Mouse (Mus musculus) neural tube, embryonic 14.5 days (tissue): ENCODE measurements at regions not wholly inside any gene's neighbourhood (a gene's known extent, or its start where the extent isn't known, plus 50 kb on each side); places are given as distances from the start of the nearest gene placed in this dataset.

Source experiments
- ATAC-seq: fragments of 200-750 bp; cut with Nextera tagmentation; 2 replicates; pipeline ENCODE4 v1.8.0; 2017; ENCODE audit warnings: low read depth, mild to moderate bottlenecking, moderate TSS enrichment, moderate library complexity
- H3K27ac ChIP-seq: fragments of 300-500 bp; sonication (generic); 2 replicates; pipeline ENCODE4 v1.5.1; 2014; ENCODE audit warnings: low read depth, mild to moderate bottlenecking, control low read depth, low read length, moderate library complexity, mixed read lengths
- H3K27me3 ChIP-seq: fragments of 300-500 bp; sonication (generic); 2 replicates; pipeline ENCODE4 v1.6.1; 2014; ENCODE audit warnings: low read length; ENCODE audit not compliant: control insufficient read depth, insufficient read depth
- H3K36me3 ChIP-seq: fragments of 300-500 bp; sonication (generic); 2 replicates; pipeline ENCODE4 v1.6.1; 2014; ENCODE audit warnings: low read length, mixed read lengths; ENCODE audit not compliant: control insufficient read depth, insufficient read depth
- H3K4me1 ChIP-seq: fragments of 300-500 bp; sonication (generic); 2 replicates; pipeline ENCODE4 v1.6.1; 2014; ENCODE audit warnings: low read length; ENCODE audit not compliant: control insufficient read depth, insufficient read depth
- H3K4me2 ChIP-seq: fragments of 300-500 bp; sonication (generic); 2 replicates; pipeline ENCODE4 v1.6.1; 2014; ENCODE audit warnings: mild to moderate bottlenecking, low read depth, low read length, control low read depth
- H3K4me3 ChIP-seq: fragments of 300-500 bp; sonication (generic); 2 replicates; pipeline ENCODE4 v1.5.1; 2014; ENCODE audit warnings: low read depth, low read length, control low read depth, mixed read lengths
- H3K9ac ChIP-seq: fragments of 300-500 bp; sonication (generic); replicated peaks from 2 replicates; pipeline ENCODE4 v1.6.1; 2014; ENCODE audit warnings: low read depth, mild to moderate bottlenecking, control low read depth, low read length, mixed read lengths
- H3K9me3 ChIP-seq: fragments of 300-500 bp; sonication (generic); 2 replicates; pipeline ENCODE4 v1.6.1; 2016; ENCODE audit warnings: low read length; ENCODE audit not compliant: control insufficient read depth
- WGBS: fragments of 180-500 bp; shearing (Covaris S2); extraction: QIAGEN DNeasy Blood & Tissue Kit; methylation state at CpG from one replicate; pipeline ENCODE4 v1.1.7; 2014; 5-methylcytosine and 5-hydroxymethylcytosine counted together

- no peak overlapping the region for H3K4me3 ChIP-seq
- no peaks in the 10 kb centered on the region for H3K9me3 ChIP-seq
- H3K27me3 ChIP-seq = no peaks in the 10 kb centered on the region
- no peaks in the 10 kb centered on the region for H3K4me1 ChIP-seq
- H3K4me2 ChIP-seq = no peak overlapping the region
- WGBS = 40% methylated on average over 2 of the region's 2 CpGs
- H3K36me3 ChIP-seq = no peaks in the 10 kb centered on the region
- H3K9ac ChIP-seq = no peak overlapping the region
- no peak overlapping the region for H3K27ac ChIP-seq
- ATAC-seq = no peak
Observed at GRCm38 (mm10) chr8:26840286-26840685, 136.8 kb upstream of the Zfp703 start.

- no peaks in the 10 kb centered on the region for H3K27me3 ChIP-seq
- no peak for ATAC-seq
- no peak overlapping the region for H3K9ac ChIP-seq
- H3K4me2 ChIP-seq = no peak overlapping the region
- no peak overlapping the region for H3K4me3 ChIP-seq
- no peaks in the 10 kb centered on the region for H3K4me1 ChIP-seq
- no peaks in the 10 kb centered on the region for H3K36me3 ChIP-seq
- H3K27ac ChIP-seq = no peak overlapping the region
- 69% methylated on average over 12 of the region's 12 CpGs for WGBS
- H3K9me3 ChIP-seq = no peaks in the 10 kb centered on the region
Observed at GRCm38 (mm10) chr8:26840745-26841680, 136.1 kb upstream of the Zfp703 start.

- Histone ChIP-seq H3K9me3 (no peaks in the 10 kb centered on the region), H3K9ac (no peak overlapping the region), H3K27ac (no peak overlapping the region), H3K4me2 (no peak overlapping the region), H3K27me3 (no peaks in the 10 kb centered on the region), H3K4me1 (no peaks in the 10 kb centered on the region), H3K36me3 (no peaks in the 10 kb centered on the region), H3K4me3 (no peak overlapping the region)
- 68% methylated on average over 6 of the region's 6 CpGs for WGBS
- no peak for ATAC-seq
Observed at GRCm38 (mm10) chr8:26843714-26844113, 133.4 kb upstream of the Zfp703 start.

GRCm38 (mm10) chr8:26844132-26844808 is 132.9 kb upstream of the Zfp703 start:
- H3K9ac ChIP-seq = no peak overlapping the region
- no peaks in the 10 kb centered on the region for H3K9me3 ChIP-seq
- H3K27ac ChIP-seq = no peak overlapping the region
- peaks cover 4% of the 10 kb centered on the region; the same call in 1 of the 2 replicates for H3K4me1 ChIP-seq
- H3K27me3 ChIP-seq = no peaks in the 10 kb centered on the region
- H3K36me3 ChIP-seq = no peaks in the 10 kb centered on the region
- 36% methylated on average over 8 of the region's 8 CpGs for WGBS
- H3K4me3 ChIP-seq = no peak overlapping the region
- H3K4me2 ChIP-seq = no peak overlapping the region
- no peak for ATAC-seq

GRCm38 (mm10) chr8:26844809-26845143 is 132.3 kb upstream of the Zfp703 start:
- Histone ChIP-seq H3K9me3 (no peaks in the 10 kb centered on the region), H3K36me3 (no peaks in the 10 kb centered on the region), H3K4me1 (peaks cover 5% of the 10 kb centered on the region; the same call in 1 of the 2 replicates), H3K9ac (no peak overlapping the region), H3K4me3 (no peak overlapping the region), H3K4me2 (no peak overlapping the region), H3K27ac (no peak overlapping the region), H3K27me3 (no peaks in the 10 kb centered on the region)
- WGBS = 81% methylated on average over 6 of the region's 6 CpGs
- ATAC-seq = no peak

GRCm38 (mm10) chr8:26845481-26846194 is 131.5 kb upstream of the Zfp703 start:
- H3K27me3 ChIP-seq = no peaks in the 10 kb centered on the region
- no peaks in the 10 kb centered on the region for H3K36me3 ChIP-seq
- no peaks in the 10 kb centered on the region for H3K9me3 ChIP-seq
- no peak overlapping the region for H3K27ac ChIP-seq
- no peak overlapping the region for H3K4me2 ChIP-seq
- no peak for ATAC-seq
- no peak overlapping the region for H3K4me3 ChIP-seq
- H3K4me1 ChIP-seq = peaks cover 5% of the 10 kb centered on the region; the same call in 1 of the 2 replicates
- 70% methylated on average over 11 of the region's 11 CpGs for WGBS
- no peak overlapping the region for H3K9ac ChIP-seq

- WGBS = 70% methylated on average over 9 of the region's 9 CpGs
- H3K9ac ChIP-seq = no peak overlapping the region
- H3K4me1 ChIP-seq = peaks cover 5% of the 10 kb centered on the region; the same call in 1 of the 2 replicates
- H3K27ac ChIP-seq = no peak overlapping the region
- no peak for ATAC-seq
- no peaks in the 10 kb centered on the region for H3K36me3 ChIP-seq
- H3K9me3 ChIP-seq = no peaks in the 10 kb centered on the region
- no peak overlapping the region for H3K4me3 ChIP-seq
- no peaks in the 10 kb centered on the region for H3K27me3 ChIP-seq
- H3K4me2 ChIP-seq = no peak overlapping the region
Observed at GRCm38 (mm10) chr8:26847009-26847408, 130.1 kb upstream of the Zfp703 start.

GRCm38 (mm10) chr8:26848098-26848772 is 128.9 kb upstream of the Zfp703 start:
- no peak for ATAC-seq
- Histone ChIP-seq H3K4me3 (no peak overlapping the region), H3K27ac (no peak overlapping the region), H3K36me3 (no peaks in the 10 kb centered on the region), H3K9me3 (no peaks in the 10 kb centered on the region), H3K4me2 (no peak overlapping the region), H3K27me3 (no peaks in the 10 kb centered on the region), H3K4me1 (peaks cover 10% of the 10 kb centered on the region; the same call in 1 of the 2 replicates), H3K9ac (no peak overlapping the region)
- 49% methylated on average over 17 of the region's 17 CpGs for WGBS
